Mouse (Mus musculus) macrophage (primary cell): ENCODE measurements around the gene Ptprn2. TPM values are rescaled to one million over a fixed set of nuclear protein-coding genes. Genes with fewer than 3 reads are reported as not detected.

ENCODE experiments used
- H3K27ac ChIP-seq: fragments of 350-480 bp; formaldehyde crosslinking; 2 replicates; pipeline ENCODE4 v1.9.0; 2021
- H3K36me3 ChIP-seq: fragments of 350-480 bp; formaldehyde crosslinking; 2 replicates; pipeline ENCODE4 v1.9.0; 2021; ENCODE audit errors: inconsistent target
- H3K4me3 ChIP-seq: fragments of 350-480 bp; formaldehyde crosslinking; 2 replicates; pipeline ENCODE4 v1.9.0; 2021; ENCODE audit errors: inconsistent target
- H3K79me2 ChIP-seq: fragments of 350-480 bp; formaldehyde crosslinking; 2 replicates; pipeline ENCODE4 v1.9.0; 2021; ENCODE audit errors: inconsistent target
- WGBS: methylation state at CpG from one replicate; pipeline ENCODE4 v1.1.7; 2026; ENCODE audit warnings: inconsistent platforms; ENCODE audit not compliant: missing documents; 5-methylcytosine and 5-hydroxymethylcytosine counted together
- polyA plus RNA-seq: library from polyadenylated mRNA; stranded (reverse); fragments of 250-400 nt; gene quantifications from 3 replicates; pipeline ENCODE4 v1.2.4, GENCODE M21; 2018; ENCODE audit warnings: inconsistent platforms

The Ptprn2 gene
- polyA plus RNA-seq, 1 experiment from 2014 or later = 0.06 TPM

DNA sequence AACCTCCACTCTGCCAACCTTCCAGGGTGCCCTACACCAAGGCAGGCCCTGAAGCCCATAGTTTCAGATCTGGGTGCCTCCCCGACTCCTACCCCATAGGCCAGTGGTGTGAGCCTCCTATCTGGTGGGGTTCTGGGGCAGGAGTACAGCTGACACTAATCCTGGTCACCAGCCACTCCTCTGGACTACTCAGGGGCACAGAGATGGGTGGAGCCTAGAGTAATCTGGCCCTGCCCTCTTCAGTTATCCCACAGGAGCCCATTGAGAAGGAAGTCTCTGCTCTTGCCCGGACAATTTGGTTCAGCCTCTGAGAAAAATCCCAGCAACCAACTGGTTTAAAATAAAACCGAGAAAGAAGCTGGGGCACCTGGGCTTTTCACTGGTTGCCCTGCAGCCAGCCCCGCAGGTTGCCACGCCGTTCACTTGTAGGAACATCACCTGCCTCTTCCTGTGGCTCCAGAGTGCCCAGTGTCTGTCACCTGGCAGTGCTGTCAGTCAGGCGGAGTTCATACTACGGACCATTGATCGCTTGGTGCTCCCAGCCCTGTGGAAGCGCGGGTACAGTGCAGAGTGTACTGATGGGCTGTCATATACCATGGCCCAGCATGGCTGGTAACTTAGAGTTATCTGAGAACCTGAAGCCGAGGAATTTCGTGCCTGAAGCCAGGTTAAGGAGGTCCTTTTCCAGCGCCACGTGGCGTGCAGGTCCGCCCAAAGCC lies 673.6 kb downstream of the Ptprn2 start:
- Histone ChIP-seq H3K27ac (no peak overlapping the region), H3K4me3 (no peak overlapping the region), H3K79me2 (no peaks in the 10 kb centered on the region), H3K36me3 (no peaks in the 10 kb centered on the region)
- 22% methylated on average over 17 of the region's 17 CpGs for WGBS

DNA sequence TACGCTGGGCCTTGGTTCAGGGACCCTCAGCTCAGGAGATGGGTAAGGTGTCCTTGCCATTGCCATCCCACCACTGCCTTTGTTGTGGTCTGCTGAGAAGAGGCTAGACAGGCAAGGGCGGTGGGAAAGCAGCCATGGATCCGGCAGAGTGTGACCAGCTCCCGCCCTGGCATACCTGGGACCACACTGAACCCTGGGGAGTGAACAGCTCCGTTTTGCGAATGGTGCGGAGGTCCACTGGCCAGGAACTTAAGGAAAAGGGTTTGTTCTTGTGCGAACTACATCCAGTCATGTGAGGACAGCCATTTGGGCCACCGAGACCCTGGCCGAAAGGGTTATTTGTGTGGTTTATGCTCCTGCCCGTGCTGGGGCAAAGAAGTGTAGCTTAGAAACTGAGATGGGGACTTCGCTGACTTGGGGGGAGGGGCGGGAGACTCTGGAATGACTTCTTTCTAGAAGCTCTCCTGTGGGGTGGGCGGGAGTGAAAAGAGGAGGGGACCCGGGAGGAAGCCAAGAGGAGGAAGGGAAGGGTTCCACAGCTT lies 674.2 kb downstream of the Ptprn2 start:
- no peak overlapping the region for H3K27ac ChIP-seq
- no peaks in the 10 kb centered on the region for H3K36me3 ChIP-seq
- no peak overlapping the region for H3K4me3 ChIP-seq
- WGBS = 13% methylated on average over 15 of the region's 15 CpGs
- no peaks in the 10 kb centered on the region for H3K79me2 ChIP-seq

DNA sequence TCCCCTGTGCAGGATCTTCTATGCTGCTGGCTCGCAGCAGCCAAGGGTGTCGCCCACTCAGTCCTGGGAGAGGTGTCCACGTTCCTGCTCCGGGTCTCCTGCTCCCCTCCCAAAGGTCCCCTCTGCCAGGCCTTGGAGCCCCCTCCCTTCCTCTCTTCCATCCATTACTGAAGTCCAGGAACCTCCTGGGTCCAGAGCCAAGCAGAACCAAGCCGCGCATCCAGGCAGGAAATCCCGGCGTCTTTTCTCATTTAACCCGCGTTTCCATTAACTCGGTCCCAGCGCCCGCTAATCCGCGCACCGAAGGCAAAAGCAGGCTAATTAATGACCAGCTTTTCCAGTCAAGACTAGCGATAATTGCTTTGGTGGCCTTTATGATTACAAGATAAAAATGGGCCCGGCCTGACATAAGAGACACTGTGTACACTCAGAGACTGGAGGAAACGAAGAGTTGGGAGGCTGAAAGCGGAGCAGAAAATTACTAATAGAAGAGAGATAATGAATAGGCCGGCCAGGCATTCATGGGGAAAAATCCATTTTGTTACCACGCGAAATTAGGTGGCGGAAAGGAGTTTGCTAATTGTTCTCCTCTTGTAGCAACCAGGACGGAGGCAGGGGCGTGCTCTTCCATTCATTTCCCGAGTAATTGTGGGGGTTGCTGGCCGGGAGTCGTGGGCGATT lies 674.8 kb downstream of the Ptprn2 start:
- Histone ChIP-seq H3K4me3 (no peak overlapping the region), H3K36me3 (no peaks in the 10 kb centered on the region), H3K79me2 (no peaks in the 10 kb centered on the region), H3K27ac (no peak overlapping the region)
- WGBS = 24% methylated on average over 30 of the region's 30 CpGs

GRCm38 (mm10) chr12:117162180-117162579 lies 676.7 kb downstream of the Ptprn2 start:
- Histone ChIP-seq H3K27ac (no peak overlapping the region), H3K4me3 (no peak overlapping the region), H3K79me2 (no peaks in the 10 kb centered on the region), H3K36me3 (no peaks in the 10 kb centered on the region)
- 8% methylated on average over 3 of the region's 3 CpGs for WGBS

DNA sequence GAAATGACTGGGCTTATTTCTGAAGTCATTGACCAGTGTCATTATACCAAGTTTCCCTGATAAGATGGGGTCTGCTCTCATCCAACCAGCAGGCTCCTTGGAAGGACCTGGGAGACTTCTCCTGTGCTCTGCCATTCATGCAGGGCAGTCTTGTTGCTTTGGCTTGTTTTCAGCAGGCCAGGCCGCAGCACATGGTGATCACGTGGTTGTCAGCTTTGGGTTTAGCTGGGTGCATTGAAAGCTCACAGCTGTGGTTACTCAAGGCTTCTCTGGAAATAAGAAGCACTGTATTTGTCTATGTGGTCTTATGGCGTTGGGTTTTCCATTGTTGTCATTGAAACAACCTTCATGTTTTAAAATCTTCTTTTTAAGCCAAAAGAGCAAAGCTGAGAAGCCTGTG lies 678.3 kb downstream of the Ptprn2 start:
- H3K36me3 ChIP-seq = no peaks in the 10 kb centered on the region
- H3K79me2 ChIP-seq = no peaks in the 10 kb centered on the region
- H3K4me3 ChIP-seq = no peak overlapping the region
- no peak overlapping the region for H3K27ac ChIP-seq
- WGBS = 72% methylated on average over 3 of the region's 3 CpGs

GRCm38 (mm10) chr12:117166266-117166665 lies 680.7 kb downstream of the Ptprn2 start:
- Histone ChIP-seq H3K79me2 (no peaks in the 10 kb centered on the region), H3K36me3 (no peaks in the 10 kb centered on the region), H3K27ac (no peak overlapping the region), H3K4me3 (no peak overlapping the region)
- WGBS = 51% methylated on average over 5 of the region's 5 CpGs

DNA sequence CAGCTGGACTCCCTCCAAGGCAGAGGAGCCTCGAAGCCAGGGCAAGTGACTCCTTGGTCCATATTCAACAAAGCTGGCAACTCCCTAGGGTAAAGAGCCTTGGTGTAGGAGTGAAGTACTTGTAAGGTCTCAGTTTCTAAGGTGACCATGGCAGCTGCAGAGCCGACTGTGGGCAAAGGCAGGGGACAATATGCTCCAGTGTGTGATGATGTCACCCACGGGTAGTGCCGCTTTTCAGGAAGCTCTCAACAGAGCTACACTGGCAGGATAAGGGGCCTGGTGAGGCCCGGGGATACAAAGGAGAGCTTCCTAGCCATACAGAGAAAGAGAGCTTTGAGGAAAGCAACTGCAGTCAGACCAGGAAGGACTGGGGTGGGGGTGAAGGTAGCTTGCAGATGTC lies 684.1 kb downstream of the Ptprn2 start:
- Histone ChIP-seq H3K4me3 (no peak overlapping the region), H3K36me3 (no peaks in the 10 kb centered on the region), H3K27ac (no peak overlapping the region), H3K79me2 (no peaks in the 10 kb centered on the region)
- 36% methylated on average over 5 of the region's 5 CpGs for WGBS

GRCm38 (mm10) chr12:117172529-117172884 lies 687.0 kb downstream of the Ptprn2 start:
- Histone ChIP-seq H3K79me2 (no peaks in the 10 kb centered on the region), H3K36me3 (no peaks in the 10 kb centered on the region), H3K27ac (no peak overlapping the region), H3K4me3 (no peak overlapping the region)
- 83% methylated on average over 2 of the region's 2 CpGs for WGBS

GRCm38 (mm10) chr12:117172885-117173529 lies 687.5 kb downstream of the Ptprn2 start:
- Histone ChIP-seq H3K36me3 (no peaks in the 10 kb centered on the region), H3K27ac (no peak overlapping the region), H3K4me3 (no peak overlapping the region), H3K79me2 (no peaks in the 10 kb centered on the region)
- 36% methylated on average over 11 of the region's 11 CpGs for WGBS

GRCm38 (mm10) chr12:117174189-117174588 lies 688.7 kb downstream of the Ptprn2 start:
- Histone ChIP-seq H3K4me3 (no peak overlapping the region), H3K27ac (no peak overlapping the region), H3K79me2 (no peaks in the 10 kb centered on the region), H3K36me3 (no peaks in the 10 kb centered on the region)
- 87% methylated on average over 3 of the region's 3 CpGs for WGBS

- H3K4me3 ChIP-seq = no peak overlapping the region
- H3K79me2 ChIP-seq = no peaks in the 10 kb centered on the region
- WGBS = 89% methylated on average over 13 of the region's 15 CpGs
- no peaks in the 10 kb centered on the region for H3K36me3 ChIP-seq
- no peak overlapping the region for H3K27ac ChIP-seq
Measured at GRCm38 (mm10) chr12:117175072-117175681, 689.7 kb downstream of the Ptprn2 start.

DNA sequence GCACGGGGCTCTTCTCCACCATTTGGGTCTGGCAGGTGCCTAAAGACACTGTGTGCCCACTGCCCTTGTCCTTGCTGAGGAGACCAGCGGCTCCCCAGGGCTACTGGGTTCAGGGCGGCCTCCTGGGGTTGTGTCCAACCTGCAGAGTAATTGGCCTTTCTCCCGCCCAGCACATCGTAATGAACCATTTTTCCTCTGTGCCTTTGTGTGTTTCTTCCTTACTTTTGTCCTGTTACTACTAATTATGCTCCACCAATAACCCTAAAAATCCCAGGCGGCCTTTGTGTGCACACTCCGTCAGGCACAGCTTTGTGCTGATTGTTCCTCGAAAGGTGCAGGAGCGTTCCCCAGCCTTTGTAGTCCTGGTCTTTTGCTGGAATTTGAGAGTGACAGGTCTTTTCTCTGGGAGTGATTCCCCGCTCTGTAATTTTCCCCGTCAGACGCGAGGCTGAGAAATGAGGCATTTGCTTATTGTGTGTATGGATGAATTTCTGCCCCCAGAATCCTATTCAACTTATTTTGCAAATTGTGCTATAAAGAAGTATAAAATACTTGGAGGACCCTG lies 690.8 kb downstream of the Ptprn2 start:
- Histone ChIP-seq H3K79me2 (no peaks in the 10 kb centered on the region), H3K27ac (no peak overlapping the region), H3K4me3 (no peak overlapping the region), H3K36me3 (no peaks in the 10 kb centered on the region)
- WGBS = 91% methylated on average over 13 of the region's 13 CpGs

DNA sequence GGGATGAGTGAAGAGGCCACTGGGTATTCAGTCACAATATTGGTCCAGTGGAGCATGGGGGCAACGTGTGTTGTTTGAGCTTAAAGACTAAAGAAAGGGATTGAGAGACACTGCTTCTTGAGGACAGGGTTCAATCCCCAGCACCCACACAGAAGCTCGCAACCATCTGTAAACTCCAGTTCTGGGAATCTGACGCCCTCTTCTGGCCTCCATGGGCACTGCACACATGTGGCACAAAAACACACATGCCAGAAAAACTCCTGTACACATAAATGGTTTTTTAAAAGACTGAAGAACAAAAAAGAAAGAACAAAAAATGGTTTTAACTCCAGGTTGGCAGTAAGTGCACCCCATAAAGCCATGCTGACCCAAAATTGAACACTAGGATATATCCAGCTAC lies 701.6 kb downstream of the Ptprn2 start:
- 91% methylated on average over 3 of the region's 3 CpGs for WGBS
- no peak overlapping the region for H3K4me3 ChIP-seq
- no peaks in the 10 kb centered on the region for H3K36me3 ChIP-seq
- H3K79me2 ChIP-seq = no peaks in the 10 kb centered on the region
- no peak overlapping the region for H3K27ac ChIP-seq

- 85% methylated on average over 4 of the region's 4 CpGs for WGBS
- Histone ChIP-seq H3K4me3 (no peak overlapping the region), H3K79me2 (no peaks in the 10 kb centered on the region), H3K27ac (no peak overlapping the region), H3K36me3 (no peaks in the 10 kb centered on the region)
Measured at GRCm38 (mm10) chr12:117192001-117192400, 706.5 kb downstream of the Ptprn2 start.
